Mouse (Mus musculus): ENCODE results near the gene Ext2. TPM values are rescaled to one million over a fixed set of nuclear protein-coding genes. Genes with fewer than 3 reads are reported as not detected.

The Ext2 gene
- total RNA-seq, 4 experiments from 2014 or later = 51.4 to 59.1 (median 55.9) TPM

DNA sequence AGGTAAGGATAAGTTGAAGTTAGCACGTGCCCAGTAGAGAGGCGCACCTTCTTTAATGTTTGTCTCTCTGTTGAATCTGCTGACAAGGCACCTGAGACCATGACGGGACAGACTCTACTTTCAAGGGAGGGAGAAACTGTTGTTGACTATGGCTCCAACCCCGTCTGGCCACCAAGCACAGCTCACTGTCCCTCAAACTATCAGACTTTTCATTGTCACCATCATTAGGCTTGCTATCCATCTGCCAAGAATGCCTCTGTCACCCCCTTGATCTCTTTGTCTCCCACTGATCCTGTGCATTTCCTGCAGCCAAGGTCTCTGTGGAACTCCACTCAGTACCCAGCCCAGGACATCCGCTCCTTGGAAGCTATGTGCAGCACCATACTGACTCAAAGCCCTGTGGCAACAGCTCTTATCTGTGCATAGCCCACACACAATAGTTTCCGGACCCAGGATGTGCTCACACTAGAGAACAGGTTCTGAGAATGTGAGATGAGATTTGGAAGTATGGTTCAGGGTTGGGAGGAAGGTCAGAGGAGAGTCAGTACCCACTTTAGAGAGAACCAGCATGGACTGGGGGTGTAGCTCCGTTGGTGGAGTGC is 139.7 kb downstream of the Ext2 start:
- no peak for DNase-seq (ENCODE audit: low spot score in 2 of 2)

DNA sequence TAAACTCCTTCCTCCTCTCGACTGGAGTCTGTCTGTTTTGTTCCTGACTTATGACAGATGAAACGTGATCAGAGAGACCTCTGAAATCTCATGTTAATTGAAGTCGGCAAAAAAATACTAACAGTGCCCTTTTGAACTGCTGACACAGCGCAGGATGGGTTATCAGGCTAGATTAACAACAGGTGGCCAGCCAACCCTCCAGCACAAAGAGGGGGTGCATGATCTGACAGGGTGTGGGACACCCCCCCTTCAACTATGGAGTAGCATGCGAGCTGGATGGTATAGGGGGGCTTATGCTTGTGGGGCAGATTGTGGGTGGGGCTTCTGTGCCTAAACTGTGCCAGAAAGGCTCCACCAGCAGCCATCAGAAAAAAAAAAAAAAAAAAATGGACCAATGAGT is 141.0 kb downstream of the Ext2 start:
- DNase-seq (ENCODE audit: low spot score in 2 of 2) = no peak

DNA sequence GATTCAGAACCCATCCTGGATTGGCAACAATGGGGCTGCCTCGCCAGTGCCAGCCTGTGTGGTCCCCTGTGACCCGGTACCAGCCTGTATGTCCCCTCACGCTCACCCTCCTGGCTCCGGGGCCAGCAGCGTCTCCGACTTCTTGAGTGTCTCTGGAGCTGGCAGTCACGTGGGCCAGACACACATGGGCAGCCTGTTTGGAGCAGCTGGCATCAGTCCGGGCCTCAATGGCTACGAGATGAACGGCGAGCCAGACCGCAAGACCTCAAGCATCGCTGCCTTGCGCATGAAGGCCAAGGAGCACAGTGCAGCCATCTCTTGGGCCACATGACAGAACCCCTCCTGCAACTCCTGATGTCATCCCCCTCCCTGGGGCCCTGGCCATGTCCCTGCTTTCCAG is 145.1 kb downstream of the Ext2 start:
- no peak for DNase-seq (ENCODE audit: low spot score in 2 of 2)

DNA sequence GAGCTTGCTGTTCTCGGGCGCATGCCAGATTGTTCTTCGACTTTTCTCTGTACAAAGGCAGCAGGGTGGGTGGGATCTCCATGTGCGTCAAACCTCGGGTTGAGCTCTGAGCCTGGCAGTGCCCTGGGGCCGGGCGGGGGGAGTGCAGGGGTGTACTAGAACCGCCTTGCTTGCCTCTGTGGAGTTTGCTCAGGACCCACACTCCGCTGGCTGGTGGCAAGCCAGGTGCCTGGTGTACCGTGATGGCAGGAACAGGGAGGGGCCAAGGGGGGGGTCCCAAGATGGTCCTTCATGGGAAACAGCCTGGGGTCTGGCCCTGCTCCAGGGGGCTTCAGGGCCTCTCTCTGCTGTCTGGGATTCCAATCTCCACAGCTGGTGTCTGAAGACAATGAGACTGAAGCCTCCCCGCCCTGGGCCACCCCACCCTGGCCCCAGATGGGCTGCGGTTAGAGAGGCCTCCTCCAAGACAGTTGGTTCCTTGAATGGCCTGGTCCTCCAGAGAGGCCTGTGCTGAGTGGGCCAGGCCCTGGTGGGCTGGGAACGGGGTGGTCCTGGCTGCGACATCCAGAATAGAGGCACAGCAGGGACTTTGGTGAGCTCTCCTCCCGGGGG is 150.7 kb downstream of the Ext2 start:
- no peak for DNase-seq (ENCODE audit: low spot score in 2 of 2)

DNA sequence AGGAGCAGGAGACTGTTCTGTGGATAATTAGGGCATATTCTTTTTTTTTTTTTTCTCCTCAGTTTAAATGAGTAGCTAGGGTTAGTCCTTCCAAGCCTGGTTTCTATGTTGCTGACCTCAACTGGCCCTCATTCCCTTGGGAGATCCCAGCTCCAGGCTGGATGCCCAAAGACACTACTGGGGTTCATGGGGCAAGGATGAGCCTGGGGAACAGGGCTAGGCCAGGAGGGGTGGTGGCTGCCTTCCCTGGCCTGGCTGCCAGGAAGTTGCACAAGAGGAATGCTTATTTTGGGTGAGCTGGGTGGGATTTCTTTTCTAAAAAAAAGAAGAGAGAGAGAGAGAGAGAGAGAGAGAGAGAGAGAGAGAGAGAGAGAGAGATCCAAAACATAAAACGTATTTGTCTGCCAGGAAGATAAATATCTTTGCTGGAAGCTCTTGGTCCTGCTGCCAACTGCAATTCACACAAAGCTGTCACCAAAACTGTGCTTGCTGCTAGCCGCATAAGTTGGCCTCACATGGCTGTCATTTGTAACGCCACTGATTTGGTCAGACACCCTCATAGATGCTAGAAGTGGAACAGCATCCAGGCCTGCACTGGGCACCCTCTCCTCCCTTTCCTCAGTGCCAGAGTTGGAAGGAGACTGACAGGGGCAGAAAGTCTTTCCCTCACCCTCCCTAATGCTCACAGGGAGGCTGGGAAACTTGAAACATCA is 156.1 kb downstream of the Ext2 start:
- no peak for DNase-seq (ENCODE audit: low spot score in 2 of 2)

DNA sequence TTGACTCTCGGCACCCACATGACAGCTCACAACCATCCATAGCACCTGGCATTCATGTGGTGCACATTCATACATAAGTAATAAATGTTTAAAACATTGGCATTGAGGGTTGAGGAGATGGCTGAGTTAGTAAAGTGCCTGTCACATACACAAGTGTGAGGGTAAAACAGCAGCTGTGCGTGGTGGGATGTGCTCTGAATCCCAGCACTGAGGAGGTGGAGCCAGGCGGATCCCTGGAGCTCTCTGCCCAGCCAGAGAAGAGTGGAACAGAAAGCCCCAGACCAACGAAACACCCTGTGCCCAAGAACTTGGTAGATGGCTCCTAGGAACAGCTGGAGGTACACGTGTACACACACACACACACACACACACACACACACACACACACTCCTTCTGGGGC is 156.9 kb downstream of the Ext2 start:
- no peak for DNase-seq (ENCODE audit: low spot score in 2 of 2)

DNA sequence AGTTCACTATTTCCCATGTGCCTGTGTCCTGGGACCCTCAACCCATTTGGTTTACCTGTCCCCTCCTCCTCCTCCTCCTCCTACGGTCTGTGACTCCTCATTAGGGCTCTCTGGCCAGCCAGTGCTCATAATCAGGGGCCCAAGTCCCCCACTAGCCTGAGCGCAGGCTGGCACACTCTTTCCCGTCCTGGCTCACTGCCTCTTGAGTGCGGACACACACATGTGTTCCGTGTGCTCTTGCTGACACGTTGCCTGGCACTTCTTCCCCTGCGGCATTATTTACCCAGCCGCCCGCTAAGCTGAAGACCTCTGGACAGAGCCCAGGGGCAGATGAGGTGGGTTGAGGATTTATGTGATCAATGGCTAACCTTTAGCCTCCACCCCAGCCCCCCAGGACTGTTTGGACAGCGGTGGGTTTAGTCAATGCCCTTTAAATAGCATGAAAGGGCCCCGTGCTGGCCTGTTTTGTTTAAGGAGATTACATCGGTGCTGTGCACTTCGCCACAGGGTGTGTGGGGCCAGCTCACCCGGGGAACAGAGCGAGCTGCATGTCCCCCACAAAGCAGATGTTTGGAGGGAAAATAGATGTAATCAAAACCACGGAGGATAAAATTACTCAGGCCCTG is 160.0 kb downstream of the Ext2 start:
- DNase-seq (ENCODE audit: low spot score in 2 of 2) = no peak

DNA sequence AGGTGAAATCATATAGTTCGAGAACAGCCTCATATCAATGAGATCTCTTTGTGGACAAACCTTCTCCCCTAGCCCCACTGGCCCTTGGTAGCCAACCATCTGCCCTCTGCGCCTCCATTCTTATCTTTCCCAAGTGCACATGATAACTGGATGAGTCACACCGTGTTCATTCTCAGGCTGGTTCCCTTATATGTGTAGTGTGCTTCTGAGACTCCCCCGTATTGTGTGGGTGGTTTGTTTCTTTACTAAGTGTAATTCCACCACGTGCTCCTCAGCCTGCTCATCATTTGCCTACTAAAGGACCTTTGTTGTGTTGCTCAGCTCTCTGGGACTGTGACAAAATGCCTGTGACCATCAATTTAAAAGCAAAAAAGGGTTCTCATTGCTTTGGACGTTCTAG is 161.3 kb downstream of the Ext2 start:
- no peak for DNase-seq (ENCODE audit: low spot score in 2 of 2)

DNA sequence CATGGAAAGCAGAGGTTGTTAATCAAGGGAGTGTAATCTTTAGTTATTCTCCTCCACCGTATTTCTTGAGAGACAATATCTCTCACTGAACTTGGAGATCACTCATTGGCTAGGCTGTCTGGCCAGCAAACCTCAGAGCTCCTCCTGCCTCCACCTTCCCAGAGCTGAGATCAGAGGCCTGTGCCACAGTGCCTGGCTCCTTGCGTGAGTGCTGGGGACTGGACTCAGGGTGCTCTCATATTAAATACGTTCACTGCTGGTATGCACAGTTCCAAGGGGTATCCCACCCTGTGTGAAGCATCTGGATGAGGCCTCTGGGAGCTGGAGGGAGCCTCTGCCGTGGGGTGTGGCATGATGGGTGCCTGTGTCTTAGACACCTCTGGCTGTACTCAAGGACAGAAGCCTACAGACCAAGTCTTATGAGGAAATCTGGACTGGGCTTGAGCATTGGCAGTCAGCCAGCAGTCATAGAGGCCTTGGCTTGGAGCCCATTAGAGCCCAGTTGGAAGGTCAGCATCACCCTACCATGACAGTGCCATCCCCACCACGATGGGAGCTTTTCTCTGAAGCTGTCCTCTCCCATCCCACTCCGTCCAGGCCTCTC is 162.6 kb downstream of the Ext2 start:
- DNase-seq (ENCODE audit: low spot score in 2 of 2) = no peak

DNA sequence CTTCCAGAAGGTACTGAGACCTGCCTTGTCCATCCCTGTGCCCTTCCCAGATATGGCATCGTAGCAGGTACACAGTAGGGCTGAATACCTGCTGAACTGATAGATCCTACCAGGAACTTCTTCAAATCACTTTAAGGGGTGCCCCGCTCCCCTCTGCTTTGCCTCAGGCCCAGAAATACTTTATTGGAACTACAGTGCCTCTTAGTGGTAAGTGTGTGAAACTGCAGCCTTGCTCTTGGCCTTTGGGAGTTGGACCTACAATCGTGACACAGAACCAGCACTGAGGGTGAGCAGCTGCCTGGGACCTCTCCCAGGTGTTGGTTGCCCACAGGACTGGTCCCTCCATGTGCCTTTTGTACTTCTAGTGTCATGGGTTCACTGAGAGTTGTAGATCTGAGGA is 163.4 kb downstream of the Ext2 start:
- peak in 1 of 2 experiments; percentile 21 for DNase-seq (ENCODE audit: low spot score in 2 of 2)

DNA sequence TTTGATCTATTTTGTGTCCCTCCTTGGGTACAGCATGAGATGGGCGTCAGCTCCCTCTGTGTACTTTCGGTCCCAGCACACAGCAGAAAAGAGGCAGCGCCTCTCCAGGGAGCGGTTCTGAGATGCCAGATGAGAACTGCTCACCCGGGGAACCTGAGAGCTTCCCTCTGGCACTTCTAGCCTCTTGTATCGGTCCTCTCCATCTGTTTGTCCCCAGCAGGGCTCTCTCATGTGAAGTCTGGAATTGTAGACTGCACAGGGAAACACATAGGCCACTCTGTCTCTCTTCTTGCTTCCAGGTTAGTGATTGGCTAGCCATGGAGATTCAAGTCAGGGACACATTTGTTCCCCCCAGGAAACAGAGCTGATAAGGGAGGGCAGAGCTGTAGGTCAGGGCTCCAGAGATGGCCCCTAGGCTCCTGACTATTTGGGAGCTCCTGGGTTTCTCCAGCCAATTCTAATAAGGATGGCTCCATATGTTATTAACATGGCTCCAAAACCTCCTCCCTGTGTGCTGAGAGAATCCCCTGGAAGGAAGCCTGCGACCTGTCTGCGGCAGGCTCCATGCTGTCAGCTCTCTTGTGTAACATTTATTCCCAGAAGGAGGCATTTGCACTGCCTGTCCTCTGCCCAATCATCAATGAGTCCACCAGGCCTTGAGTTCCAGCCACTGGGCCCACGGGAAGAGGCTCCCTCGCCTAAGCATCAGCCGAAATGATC is 167.9 kb downstream of the Ext2 start:
- DNase-seq (ENCODE audit: low spot score in 2 of 2) = no peak

DNA sequence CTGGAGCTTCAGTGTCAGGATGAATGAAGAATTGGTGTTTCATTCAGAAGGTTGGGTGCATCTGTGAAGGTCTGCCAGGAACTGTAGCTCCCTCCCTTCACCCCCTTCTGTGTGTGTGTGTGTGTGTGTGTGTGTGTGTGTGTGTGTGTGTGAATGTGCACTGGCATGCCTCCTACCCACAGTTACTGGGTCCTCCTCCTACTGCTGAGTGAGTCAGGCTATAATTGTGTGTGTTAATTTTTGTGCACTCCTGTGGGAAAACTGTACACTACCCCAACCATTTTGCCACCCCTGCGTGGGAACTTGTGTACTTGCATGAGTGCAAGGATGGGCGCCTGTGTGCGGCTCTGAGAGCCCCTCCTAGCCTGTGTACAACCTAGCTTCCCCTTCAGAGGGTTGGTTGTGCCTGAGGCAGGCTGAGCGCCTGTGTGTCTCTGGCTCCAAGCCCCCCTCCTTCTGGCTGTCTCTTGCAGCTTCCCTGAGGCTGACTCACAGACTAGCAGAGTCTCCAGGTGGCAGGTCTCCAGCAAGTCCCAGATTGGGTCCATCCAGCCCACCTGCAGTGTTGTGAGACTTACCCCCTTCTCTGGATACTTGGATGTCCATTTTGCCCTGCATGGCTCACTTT is 173.0 kb downstream of the Ext2 start:
- DNase-seq (ENCODE audit: low spot score in 2 of 2) = peak; percentile 10 to 61

DNA sequence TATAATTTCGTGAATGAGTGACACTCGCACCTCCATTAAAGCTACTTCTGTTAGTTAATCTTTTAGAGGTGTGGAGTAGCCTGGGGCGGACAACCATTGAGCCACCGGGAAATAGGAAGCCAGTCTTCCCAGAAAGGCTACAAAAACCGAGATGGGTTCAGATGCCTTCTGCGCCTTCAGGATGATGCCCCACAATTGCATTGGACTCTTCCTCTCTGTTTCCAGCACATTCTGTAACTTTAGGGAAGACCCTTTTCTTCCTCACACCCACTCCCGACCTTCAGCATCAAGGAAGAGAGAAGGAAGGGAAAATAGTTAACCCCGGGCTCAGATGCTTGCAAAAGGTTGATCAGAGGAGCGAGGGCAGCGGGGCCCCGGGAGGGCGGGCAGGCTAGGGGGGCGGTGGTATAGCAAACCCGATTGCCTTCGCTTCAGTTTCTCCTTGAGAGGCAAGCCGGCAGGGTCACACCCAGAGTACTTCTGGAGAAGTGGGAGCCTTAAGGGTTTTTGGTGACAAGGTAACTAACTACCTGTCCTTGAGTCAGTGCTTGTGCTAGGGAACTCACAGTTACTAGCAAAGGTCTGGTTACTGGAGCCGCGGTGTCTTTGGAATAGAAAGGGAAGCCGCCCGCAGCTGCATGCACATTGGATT is 174.3 kb downstream of the Ext2 start:
- no peak for DNase-seq (ENCODE audit: low spot score in 2 of 2)

DNA sequence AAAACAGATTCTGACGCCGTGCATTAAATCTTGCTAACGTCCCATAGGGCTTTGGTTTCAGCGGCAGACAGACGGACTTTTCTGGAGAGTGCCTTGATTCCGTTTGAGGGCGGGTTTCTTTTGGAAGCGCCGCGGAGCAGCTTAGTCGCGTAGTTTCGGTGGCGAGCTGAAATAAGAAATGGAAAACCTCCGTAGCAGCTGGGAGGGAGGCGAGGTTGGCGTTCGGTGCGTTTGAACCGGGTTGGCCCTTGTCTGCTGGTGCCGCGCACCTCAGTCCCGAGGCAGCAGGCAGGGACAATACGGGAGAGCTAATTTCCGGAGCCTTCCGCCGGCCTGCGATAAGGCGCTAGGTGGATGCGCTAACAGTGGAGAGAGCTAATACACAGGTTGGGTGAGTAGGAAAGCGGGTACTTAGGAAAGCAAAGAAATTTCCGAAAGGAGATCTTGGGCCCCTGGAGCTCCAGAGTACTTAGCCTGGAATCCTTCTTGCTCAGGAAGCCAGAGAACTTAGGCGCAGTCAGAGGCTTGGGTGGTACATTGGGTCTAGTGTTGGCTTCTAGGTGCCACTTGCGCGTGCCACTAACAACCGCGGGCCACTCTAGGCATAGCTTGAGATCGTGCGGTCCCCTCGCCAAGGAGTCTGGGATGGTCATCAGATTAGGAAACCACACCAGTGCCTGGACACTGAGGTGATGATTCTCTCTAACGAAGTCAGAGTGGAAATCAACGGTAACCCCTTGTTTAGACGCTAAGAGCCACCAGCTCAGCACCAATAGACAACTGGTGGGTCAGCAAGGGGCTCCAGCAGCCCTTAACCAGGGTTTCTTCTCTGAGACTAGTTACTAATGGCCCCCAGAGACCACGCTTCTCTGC is 175.1 kb downstream of the Ext2 start:
- peak in 1 of 2 experiments; percentile 36 for DNase-seq (ENCODE audit: low spot score in 2 of 2)

DNA sequence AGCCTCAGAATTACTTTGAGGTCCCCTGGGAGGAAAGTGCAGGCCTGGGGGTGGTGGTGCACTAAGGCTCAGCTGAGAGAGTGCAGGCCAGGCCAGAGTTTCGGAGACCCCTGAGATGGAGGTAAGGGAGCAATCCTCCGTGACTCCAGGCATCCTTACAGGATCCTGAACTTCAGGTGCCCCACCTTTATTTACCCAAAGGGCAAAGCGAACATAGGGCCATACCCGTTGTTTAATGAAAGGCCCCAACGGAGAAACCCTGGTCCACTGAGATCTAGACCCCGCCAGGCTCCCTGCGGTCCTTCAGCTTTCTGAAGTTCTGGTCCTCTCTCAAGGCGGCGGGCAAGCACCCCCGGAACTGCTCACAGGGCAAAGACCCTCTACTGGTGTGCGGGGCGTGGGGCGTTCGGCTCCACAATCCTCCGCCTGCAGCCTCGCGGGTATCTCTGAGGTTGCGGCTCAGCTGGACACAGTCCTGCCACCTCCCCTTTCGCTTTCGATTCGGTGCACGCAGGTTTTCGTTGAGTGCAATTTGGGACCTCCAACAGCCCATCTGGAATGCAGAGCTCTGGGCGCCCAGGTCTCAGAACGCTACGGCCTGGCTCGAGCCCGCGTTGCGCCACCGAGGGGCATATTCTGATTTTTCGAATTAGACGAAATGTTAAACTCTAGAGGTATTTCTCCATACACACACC is 176.6 kb downstream of the Ext2 start:
- DNase-seq (ENCODE audit: low spot score in 2 of 2) = peak in 1 of 2 experiments; percentile 18

DNA sequence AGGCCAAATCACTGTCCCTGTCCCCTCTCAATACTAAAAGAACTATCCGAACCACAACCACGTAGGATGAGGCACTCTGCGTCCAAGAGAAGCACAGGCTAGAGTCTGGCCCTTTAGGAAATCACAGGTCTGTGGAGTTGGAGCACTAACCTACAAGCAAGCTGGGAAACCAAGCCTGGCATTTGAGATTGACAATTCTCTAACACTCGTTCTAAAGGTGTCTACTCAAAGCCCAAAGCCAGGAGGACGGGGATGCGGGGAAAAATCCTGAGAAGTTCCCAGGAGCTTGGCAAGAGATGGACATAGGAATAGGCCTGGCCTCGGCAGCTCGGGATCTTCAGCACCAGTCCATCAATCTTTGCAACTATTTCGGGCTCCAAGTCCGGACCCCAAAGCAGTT is 177.2 kb downstream of the Ext2 start:
- no peak for DNase-seq (ENCODE audit: low spot score in 2 of 2)

DNA sequence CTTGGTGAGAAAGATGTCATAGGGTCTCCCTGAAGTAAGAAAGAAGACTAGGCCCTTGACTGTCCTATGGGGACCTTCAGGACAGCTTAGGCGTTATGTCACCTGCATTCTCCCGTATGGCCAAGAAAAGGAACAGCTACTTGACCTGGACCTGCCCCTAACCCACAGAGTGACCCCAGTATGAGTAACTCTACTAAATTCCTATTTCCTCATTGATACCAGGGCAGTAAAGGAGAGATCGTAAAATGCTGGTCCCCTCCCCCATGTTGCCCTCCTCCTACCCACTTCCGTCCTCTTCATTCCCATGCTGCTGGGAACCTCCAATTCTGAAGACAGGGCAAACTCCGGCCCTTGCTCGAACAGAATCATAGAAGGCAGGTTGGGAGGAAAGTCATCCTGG is 177.6 kb downstream of the Ext2 start:
- DNase-seq (ENCODE audit: low spot score in 2 of 2) = no peak

DNA sequence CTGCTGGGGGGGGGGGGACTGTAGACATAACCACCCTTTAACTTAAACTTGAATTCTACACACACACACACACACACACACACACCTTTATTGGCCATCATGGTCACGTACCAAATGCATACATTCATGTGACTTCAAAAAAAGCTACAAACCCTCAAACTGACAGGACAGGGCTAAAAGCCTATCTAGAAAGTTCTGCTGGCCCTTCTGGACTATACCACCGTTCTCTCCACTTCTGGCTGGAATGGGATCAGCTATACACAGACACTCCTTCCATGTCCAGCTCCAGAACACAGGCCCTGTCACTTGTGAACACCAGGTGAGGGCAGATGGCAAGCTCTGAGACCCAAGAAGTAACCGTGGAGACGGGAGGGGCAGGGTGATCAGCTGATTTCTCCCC is 178.1 kb downstream of the Ext2 start:
- DNase-seq (ENCODE audit: low spot score in 2 of 2) = no peak

DNA sequence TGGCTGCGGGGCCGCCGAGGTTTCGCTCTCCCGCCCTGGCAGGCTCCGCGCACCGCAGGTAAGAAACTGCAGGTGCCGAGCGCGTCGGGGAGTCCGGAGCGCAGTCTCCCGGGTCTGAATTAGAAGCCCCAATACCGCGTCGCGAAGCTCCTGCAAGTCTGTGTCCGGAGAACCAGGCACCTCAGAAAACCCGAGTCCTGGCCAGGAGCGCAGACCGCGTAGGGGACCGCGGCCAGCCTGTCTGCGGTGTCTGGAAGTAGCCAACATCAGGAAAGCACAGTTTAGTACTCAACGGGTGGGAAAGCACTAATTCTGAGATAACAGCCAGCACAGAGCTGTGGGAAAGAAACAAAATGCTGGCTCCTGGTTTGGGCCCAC is 179.0 kb downstream of the Ext2 start:
- DNase-seq (ENCODE audit: low spot score in 2 of 2) = no peak

Measured in left cerebral cortex, adult 8-10 months (tissue).